Mouse (Mus musculus): ENCODE measurements around the gene Slc9a3r1.

Slc9a3r1 gene

DNA sequence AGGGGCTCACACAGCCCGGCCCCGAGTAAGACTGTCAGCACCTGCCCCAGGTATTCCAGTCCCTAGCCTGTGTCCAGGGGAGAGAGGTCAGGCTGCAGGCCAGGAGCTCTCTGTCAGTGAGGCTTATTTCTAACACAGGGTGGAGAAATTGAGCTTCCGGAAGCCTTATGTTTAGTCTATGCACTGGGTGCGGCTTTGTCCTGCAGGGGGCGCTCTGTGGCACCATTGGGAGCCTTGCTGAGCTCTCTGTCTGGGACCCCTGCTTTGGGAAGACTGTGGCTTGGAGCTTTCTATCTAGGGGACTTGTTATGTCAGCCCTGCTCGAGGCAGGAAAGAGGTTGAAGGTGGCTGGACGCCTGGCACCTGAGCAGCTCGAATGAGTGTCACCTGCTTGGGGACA is 61.7 kb downstream of the Slc9a3r1 start:
- no peak for DNase-seq (ENCODE audit: inconsistent ontology term)

DNA sequence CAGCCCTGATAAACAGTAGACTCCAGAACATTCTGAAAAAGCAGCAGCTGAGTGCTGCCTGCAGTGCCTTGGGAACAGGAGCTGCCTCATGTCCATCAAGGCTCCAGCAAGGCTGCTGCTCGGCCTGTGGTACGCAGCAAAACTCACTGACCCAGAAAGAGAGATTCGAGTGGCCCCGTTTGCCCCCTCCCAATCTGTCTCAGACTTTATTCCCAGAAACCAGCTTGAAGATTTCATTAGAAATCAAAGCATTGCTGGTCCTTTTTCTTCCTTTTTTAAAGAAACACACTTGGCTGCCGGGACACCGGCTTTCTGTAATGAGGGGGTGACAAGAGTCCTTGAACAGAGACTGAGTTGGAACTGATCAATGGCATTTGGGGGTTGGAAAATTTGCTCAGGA is 62.2 kb downstream of the Slc9a3r1 start:
- no peak for DNase-seq (ENCODE audit: inconsistent ontology term)

DNA sequence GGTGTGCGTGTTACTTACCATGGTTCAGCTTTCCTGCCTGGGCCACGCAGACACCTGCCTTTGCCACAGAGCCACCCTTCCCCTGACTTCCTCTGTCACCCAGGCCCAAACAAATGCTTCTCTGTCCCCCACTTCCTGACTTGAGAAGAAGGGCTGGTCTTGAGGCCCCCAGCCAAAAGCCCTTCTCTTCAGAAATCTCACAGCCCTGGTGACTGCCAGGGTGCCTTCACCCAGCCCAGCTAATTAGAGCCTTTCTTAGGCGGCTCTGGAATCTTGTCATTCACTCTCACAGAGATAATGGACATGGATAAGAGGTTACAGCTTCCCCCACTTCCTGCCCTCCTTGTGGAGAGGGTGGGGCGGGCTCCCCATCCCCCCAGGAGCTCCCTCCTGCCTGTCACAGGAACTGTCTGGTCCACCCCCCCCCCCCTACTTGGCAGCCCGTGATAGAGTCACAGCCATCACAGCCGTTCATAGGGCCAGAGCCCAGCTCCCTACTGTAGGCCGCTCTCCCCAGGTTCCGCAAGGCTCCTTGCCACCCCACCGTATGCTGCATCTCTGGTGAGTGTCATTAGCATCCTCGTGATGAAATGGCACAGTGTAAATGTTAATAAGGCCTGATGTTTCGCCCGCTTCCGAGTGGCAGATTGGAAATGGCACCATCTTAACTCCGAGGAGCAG is 63.8 kb downstream of the Slc9a3r1 start:
- DNase-seq (ENCODE audit: inconsistent ontology term), result no peak

DNA sequence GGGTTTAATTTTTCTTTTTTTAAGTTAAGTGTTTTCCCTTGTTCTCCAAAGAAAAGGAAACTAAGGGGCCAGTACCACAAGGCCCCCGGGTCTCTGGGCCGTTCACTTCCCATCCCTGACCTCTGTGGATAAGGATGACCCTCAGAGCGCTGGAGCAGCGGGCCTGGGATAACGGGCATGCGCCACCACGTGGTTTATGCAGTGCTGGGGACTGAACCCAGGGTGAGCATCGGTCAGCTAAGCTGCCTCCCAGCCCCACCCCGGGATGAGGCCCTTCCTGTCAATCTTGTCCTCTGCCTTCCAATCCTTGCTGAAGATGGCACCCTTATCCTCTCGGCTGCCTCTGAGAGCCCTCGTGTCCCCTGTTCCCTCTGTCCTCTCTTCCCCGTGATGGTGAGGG is 64.5 kb downstream of the Slc9a3r1 start:
- no peak for DNase-seq (ENCODE audit: inconsistent ontology term)

DNA sequence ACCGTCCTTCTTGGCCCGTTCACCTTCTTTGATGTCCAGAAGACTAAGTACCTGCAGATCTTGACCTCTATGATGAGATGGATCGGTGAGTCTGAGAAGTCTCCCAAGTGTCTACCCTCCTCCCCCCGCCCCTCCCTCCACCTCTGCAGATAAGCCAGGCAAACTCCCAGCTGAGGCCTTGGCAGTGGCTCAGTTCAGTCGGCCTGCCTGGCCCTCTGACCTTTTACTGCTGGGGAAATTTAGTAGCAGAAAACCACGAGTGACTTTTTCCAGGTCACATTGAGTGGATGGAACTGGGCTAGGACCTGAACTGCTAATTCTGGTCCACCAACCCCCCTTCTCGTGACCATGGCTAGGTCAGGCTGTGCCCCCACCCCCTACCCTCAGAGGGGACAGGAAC is 65.3 kb downstream of the Slc9a3r1 start:
- DNase-seq (ENCODE audit: inconsistent ontology term), result no peak

DNA sequence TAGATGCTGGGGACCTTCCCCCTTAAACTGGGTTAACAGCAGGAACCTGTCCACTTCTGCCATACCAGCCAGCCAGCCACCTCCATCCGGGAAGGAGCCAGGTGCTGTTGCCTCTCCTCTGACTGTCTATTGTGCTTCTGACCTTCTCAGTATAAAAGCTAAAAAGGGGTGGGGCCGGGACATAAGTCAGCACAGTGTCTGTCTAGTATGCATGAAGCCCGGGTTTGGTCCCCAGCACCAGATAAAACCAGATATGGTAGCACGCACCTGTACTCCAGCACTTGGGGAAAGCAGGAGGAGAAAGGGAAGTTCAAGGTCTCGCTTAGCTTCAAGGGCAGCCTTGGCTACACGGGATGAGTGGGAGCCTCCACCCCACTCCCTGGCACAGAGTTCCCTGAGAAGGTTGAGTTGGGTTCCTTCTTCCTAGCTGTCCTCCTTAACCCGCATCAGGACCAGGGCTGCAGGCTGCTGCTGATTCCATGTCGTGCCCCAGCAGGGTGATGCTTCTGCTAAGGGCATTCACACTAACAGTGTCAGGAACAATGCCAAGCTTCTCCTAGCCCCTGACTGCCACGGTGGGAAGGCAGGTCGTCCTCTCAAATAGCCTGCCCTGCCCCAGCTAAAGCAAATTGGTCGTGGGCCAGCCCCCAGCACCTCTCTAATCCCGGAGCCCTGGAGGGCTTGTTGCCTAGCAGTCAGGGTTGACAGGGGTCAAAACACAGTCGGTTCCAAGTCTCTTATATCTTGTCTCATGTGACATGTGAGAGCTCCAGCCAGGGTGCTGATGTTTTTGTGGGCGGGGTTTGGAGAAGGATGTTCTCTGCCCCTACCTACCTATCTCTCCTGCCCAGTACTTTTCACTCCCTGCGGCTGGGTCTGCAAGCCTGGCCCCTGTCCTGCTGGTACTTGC is 66.1 kb downstream of the Slc9a3r1 start:
- no peak for DNase-seq (ENCODE audit: inconsistent ontology term)
